Mouse (Mus musculus) cerebellum, adult 9-10 months (tissue): ENCODE measurements at regions not wholly inside any gene's neighbourhood (a gene's known extent, or its start where the extent isn't known, plus 50 kb on each side); places are given as distances from the start of the nearest gene placed in this dataset.

Source experiments
- DNase-seq: peaks from one replicate; pipeline ENCODE4 v3.0.0; 2022

GRCm38 (mm10) chr14:24956528-24957210 is 469.7 kb downstream of the Rps24 start:
- peak; percentile 86 for DNase-seq

- peak; percentile 15 for DNase-seq
Observed at GRCm38 (mm10) chr14:24957392-24957791, 470.5 kb downstream of the Rps24 start.

DNA sequence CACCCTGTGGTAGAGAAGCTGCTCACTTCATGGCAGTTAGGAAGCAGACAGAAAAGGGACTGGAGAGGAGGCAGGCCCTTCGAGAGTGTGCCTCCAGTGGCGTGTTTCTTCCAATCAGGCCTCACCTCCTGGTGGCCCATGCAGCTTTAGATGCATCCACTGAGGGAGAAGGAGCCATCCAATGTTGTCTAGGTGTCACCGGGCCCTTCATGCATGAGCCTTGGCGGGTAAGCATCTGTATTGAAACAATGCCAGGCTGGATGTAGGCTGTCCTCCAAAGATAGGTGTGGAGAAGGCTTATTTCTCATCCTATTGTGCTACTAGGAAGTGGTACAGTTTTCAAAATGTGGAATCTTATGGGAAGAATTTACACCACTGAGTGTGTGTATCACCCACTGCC is 471.9 kb downstream of the Rps24 start:
- DNase-seq, result peak; percentile 60

GRCm38 (mm10) chr14:24959401-24959800 is 472.5 kb downstream of the Rps24 start:
- peak; percentile 55 for DNase-seq

GRCm38 (mm10) chr14:24960082-24960482 is 473.2 kb downstream of the Rps24 start:
- DNase-seq, result peak; percentile 95

- peak; percentile 67 for DNase-seq
Observed at GRCm38 (mm10) chr14:24960875-24961274, 473.9 kb downstream of the Rps24 start.

DNA sequence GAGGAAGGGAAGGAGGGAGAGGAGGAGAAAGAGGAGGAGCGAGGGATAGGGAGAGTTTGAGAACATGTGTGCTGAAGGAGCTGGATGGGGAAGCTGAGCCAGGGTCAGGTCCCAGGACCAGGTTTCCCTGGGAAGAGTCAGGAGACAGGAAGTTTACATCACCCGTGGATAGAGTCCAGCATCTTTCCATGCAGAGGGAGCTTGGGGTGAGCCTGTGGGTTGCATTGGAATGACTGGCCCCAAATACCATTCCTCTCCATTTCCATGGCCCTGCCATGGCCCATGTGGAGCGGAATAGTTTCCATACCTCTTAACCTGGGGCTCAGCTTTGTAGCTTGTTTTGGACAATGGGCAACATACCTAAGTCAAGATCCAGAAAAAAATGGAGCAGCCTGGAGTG is 474.8 kb downstream of the Rps24 start:
- DNase-seq, result peak; percentile 38

- peak; percentile 46 for DNase-seq
Observed at GRCm38 (mm10) chr14:24969584-24969983, 482.7 kb downstream of the Rps24 start.

- DNase-seq, result no peak
Observed at GRCm38 (mm10) chr14:24972357-24972756, 485.4 kb downstream of the Rps24 start.

GRCm38 (mm10) chr14:24973039-24973438 is 485.9 kb upstream of the Zmiz1 start:
- DNase-seq, result peak; percentile 94

DNA sequence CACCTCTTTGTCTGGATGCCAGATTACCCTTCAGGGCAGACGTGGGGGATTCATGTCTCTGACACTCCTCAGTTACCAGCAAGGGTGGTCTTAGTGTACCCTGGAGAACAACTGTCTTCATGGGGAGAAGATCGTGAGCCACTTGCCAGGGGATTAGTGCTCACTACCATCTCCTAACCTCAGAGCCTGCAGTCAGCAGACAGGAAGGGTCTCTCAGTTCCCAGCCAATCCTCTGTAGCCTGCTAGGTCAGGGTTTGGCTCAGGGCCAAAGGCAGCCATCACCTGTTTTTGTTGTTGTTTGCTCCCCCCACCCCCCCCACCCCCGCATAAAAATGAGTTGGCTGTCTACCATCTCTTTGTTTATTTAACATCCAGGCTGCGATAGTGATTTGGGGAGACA is 485.4 kb upstream of the Zmiz1 start:
- peak; percentile 70 for DNase-seq

GRCm38 (mm10) chr14:24982489-24982888 is 476.5 kb upstream of the Zmiz1 start:
- no peak for DNase-seq

DNA sequence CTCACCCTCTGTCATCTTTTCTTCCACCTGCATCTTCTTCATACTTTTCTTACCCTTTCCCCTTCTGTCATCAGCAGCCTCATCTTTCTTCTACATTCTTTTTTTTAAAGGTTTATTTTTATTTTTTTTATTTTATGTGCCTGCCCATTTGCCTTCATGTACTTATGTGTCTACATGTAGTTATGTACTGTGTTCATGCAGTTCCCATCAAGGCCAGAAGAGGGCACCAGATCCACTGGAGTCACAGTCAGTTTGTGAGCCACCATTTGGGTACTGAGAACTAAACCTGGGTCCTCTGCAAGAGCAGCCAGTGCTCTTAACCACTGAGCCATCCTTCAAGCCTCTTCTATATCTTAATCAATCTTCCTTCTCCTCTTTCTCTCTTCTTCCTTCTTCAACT is 475.7 kb upstream of the Zmiz1 start:
- no peak for DNase-seq

DNA sequence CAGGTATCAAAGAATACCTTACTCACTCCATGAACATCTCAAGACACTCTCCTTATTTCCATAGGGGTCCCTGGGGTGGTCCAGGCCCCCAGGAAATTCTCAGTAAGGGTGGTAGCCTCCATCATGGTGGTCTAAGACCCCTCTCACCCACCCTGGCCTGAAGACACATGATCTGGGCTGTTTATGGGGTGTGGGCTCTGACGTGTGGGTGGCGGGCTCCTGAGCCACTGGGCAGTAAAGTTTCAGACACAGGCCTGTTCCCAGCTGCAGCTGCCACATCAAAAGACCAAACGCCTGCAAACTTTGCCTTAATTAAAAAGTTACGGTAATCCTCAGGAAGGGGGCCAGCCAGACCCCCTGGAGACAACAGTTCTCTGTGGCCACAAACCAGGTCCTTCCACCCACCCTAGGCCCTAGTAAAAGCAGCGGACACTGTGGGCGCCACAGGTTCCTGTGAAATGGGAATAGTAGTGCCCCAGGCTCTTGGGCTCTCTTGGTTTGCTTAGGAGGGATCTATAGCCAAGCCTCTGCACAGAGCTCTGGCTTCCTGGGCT is 473.1 kb upstream of the Zmiz1 start:
- DNase-seq, result no peak

DNA sequence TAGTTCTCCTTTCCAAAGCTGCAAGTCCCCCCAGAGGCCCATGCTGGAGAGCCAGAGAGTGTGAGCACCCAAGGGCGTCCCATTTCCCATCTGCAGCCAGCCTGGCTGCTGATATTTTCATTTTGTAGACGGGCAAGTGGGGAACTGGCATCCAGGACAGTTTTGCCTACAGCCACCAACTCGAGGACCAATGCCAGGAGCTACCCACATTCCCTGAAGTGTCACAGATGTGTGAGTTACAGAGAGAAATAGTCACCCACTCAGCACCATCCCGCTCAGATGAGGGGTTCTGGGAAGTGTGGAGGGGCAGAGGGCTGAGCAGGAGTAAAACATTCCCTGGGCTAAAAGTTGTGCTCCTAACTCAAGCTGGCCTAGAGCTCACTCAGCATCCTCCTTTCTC is 472.6 kb upstream of the Zmiz1 start:
- no peak for DNase-seq

GRCm38 (mm10) chr14:24993751-24994658 is 465.0 kb upstream of the Zmiz1 start:
- DNase-seq, result no peak

- DNase-seq, result peak; percentile 77
Observed at GRCm38 (mm10) chr14:24995226-24995625, 463.8 kb upstream of the Zmiz1 start.

DNA sequence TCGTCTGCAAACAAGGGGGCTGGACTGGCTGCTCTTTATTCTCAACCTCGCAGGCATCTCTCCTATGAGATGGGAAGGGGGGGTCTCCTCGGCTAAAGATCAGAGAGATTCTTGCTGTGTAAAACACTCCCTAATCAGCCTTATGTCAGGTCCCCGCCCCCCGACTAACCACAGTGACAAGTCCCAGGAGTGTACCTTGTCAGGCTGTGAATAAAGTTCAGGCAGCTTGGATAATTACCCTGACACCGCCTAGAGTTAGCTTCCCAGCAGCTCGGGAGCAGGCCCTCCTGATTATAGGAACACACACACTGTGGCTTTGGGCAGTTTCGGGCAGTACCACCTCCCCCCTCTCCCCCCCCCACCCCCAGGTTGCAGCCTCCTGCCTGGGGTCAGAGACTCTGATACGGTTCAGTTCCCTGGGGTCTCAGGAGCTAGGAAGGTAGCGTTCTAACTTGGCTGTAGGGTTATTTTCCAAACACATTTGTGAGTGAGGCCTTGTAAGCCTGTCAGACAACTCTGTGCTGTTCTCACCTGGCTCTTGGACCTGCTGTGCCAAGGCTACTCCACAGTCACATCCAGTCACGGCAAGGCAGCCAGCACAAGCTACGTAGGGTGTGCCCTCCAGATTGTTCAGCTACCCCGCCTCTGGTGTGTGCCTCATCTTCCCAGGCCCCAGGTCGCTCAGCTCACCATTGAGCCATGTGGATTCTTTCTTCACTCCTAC is 461.0 kb upstream of the Zmiz1 start:
- DNase-seq, result no peak

- DNase-seq, result no peak
Observed at GRCm38 (mm10) chr14:24999008-24999572, 459.9 kb upstream of the Zmiz1 start.

DNA sequence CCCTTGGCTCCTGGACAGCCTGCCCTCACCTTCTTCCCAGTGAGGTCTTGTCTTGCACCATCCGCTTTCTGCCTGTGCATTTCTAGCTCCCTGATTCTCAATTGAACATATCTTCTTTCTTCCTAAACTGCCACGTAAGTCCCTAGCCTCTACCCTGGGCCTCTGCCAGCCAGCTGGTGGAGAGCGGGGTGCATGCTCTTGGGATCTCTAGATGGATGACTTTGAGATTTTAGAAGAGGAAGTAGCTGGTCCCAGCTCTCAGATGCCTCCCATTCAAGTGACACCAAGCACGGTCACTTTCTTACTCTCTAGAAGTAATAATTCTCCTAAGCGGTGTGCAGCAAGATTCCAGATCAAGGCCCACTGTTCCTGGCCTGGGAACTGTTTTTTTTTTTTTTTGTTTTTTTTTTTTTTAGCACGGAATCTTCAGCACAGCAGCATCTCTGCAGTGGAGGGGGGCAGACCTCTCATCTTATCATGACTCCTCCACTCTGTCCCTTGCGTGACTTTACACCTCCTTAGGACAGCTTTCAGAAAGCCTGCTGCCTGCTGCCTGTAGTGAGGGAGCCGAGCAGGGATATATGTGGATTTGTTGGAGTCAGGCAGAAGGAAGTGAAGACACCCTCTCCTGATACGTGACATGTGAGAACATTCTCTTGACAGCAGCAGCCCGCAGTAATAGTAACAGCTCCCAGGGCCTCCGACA is 453.6 kb upstream of the Zmiz1 start:
- DNase-seq, result no peak

GRCm38 (mm10) chr14:25011926-25012325 is 447.1 kb upstream of the Zmiz1 start:
- no peak for DNase-seq
